Mouse (Mus musculus): ENCODE results near the gene Tcte2.

The Tcte2 gene

DNA sequence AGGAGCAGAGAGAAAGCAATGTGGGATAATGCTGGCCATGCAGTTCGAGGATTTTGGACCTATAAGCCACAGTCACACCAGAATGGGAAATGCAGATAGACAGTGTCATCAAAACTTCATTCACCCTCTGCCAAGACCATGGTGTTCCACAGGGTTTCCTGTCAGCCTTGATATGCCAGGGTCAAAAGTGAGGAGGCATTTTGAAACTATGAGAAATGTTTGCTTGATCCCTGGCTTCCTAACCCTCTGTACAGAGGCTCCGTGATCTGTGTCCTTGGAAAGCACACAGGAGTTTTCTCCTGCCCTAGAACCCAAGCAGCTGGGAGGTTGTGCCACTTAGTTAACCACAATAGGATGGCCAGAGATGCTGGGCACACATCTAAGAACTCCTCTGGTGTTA, 40.3 kb downstream of the Tcte2 start:
- no peak for DNase-seq (ENCODE audit: low spot score in 2 of 2)

GRCm38 (mm10) chr17:13720187-13720586, 41.4 kb downstream of the Tcte2 start:
- no peak for DNase-seq (ENCODE audit: low spot score in 2 of 2)

DNA sequence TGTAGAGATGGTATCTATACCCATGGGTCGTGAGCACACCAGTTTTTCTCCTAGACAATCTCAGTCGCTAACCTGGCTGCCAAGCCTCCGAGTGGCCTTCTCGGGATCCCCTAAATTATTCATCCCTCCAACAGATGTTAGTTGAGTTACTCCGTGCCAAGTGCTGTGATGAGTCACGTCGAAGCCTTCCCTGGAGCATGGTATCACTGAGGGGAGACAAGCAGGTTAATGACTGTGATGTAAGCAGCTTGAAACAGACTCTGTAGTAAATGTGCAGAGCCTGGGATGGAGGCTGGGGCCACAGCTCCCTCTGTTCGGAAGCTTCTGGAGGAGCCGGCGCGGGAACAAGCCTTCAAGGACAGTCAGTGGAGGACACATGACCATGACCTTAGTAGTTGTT, 44.2 kb downstream of the Tcte2 start:
- no peak for DNase-seq (ENCODE audit: low spot score in 2 of 2)

- no peak for DNase-seq (ENCODE audit: low spot score in 2 of 2)
Observed at GRCm38 (mm10) chr17:13716336-13716735, 45.3 kb downstream of the Tcte2 start.

DNA sequence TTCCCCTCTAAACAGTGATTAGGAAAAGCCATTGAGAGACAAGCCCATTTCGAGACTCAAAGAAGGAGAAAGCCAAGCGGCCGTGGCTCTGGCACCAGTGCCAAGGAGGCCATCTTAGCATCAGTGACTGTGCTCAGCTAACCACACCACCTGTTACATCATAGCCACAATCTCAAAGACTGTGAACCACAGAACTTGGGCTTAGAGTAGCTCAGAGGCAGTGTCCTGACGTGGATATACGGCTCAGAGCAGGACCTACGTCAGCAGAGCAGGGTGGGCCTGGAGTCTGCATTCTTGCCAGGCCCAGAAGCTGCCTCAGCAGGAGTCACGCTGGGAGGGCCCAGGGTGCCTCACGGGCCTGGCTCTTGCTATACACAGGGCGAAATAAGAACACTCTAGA, 46.1 kb downstream of the Tcte2 start:
- DNase-seq (ENCODE audit: low spot score in 2 of 2), result no peak

GRCm38 (mm10) chr17:13714654-13715053, 47.0 kb downstream of the Tcte2 start:
- no peak for DNase-seq (ENCODE audit: low spot score in 2 of 2)

DNA sequence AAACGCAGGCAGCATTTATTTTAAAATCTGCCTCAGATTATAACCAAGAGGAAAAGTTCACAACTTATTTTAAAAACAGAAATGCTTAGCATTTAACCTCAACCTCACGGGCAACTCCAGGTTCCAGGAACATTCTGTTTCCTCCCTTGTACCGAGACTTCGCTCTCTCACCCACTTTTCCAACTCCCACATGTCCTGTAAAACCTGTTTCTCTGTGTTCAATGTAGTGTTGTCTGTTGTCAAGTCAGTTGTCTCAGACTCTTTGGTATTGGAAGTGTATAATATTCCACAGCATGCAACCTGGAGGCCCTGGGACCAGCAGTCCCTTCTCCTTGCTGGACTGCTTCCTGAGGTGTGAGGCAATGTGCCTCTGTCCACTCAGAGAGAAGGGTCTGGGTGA, 47.5 kb downstream of the Tcte2 start:
- no peak for DNase-seq (ENCODE audit: low spot score in 2 of 2)

DNA sequence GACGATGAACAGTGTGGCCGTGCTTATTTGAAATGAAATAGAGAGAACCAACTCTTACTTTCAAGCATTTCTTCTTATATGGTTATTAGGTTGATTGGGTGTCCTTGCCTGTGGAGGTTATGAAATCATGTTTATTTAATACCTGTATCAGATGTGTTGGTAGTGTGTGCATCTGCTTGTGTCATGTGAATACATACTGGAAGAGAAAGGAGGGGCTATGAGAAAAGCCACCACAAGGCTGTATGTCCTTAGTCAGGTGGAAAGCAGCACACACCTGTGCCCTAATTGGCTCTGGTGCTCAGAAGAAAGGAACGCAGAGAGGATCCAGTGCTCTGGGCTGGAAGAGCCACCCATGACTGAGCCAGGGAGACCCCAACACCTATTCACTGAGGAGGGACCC, 49.1 kb downstream of the Tcte2 start:
- no peak for DNase-seq (ENCODE audit: low spot score in 2 of 2)

- no peak for DNase-seq (ENCODE audit: low spot score in 2 of 2)
Observed at GRCm38 (mm10) chr17:13712116-13712515, 49.5 kb downstream of the Tcte2 start.

DNA sequence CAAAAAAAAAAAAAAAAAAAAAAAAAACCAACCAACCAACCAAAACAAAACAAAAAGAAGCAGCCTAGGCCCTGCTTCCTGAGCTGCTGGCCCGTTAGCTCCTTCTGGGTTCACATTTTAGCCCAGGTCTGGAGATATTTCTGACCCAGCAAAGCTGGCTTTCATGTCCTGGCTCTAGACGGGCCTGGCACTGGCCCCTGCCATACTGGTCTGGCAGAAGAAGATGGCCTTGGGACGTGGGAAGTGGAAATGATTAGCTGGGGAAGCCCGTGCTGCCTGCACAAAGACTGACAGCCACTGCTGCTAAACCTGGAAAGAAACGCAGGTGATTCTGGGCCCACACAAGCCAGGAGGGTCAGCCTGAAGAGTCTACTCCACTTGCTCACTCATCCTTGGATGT, 50.5 kb downstream of the Tcte2 start:
- DNase-seq (ENCODE audit: low spot score in 2 of 2), result no peak

DNA sequence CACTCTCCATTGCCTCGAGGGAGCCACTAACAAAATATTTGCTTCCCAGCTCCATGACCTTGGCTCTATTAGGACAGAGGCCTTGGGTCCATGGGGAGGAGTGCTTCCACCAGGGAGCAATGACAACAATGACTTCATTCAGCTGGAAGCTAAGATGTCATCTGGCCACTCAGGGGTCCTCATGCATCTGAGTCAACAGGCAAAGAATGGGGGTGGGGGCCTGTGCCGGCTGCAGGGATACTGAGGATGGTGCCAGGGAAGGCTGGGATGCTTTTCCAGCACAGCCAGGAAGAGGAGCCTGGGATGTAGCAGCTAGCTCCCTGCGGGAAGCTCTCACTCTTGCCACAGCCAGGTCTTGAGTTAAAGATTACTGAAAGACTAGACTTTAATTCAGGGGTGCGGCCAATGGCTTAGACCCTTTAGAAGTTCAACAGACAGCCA, 56.1 kb downstream of the Tcte2 start:
- peak in 1 of 2 experiments; percentile 23 for DNase-seq (ENCODE audit: low spot score in 2 of 2)

GRCm38 (mm10) chr17:13703611-13704320, 57.9 kb downstream of the Tcte2 start:
- DNase-seq (ENCODE audit: low spot score in 2 of 2), result no peak

DNA sequence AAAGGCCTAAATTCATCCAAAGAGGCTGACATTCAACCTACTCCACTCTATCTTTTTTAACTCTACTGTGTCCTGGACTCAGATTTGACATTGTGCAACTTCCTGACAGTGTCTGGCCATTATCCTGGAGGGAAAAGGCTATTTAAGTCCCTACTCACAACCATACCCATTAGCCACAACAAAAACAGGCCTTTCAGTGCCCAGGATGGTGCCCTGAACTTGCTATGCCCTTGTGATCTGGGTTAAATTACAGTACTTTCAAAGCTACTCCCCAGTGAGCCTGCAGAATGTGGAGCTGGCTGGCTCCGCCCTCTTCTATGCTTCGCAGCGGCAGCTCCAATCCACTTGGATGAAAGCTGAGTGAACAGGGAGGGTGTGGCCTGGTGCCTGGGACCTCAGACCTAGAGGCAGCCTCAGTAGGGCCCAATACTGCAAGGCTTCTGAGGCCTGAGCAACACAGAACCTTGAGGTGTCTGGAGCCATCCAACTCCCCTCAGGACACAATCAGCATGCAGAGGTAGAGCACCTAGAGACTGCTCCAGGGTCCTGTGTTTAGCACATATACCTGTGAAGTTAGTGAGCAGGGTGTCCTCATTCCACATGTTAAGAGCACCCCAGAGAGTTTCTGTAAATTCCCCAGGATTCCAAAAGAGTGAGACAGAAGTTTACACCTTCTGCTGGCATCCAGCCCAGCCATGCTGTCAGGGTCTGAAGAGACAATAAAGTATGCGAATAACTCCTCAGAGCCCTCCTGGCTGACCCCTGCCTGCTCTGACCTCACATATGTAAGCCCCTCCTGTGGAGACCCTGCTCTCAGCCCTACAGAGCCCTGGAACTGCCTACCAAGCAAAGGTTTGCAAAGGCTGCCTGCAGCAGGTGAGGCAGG, 61.3 kb downstream of the Tcte2 start:
- no peak for DNase-seq (ENCODE audit: low spot score in 2 of 2)

DNA sequence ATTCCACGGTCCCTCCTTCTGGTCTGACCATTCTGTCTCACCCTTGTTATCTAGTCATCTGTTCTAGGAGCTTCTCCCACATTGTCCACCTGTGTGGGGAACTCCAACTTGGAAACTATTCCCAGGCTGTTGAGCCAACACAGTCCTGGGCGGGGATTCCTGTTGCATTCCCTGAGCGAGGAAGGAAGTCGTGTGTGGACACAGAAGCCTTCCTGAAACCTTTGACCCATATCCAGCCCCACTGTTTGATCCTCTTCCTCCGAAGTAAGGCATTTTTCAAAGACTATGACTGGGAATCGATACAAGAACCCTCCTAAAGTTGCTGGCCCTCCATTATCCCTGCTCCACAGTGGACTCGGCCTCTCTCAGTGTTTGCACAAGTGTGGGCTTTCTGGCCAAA, 61.9 kb downstream of the Tcte2 start:
- no peak for DNase-seq (ENCODE audit: low spot score in 2 of 2)

- DNase-seq (ENCODE audit: low spot score in 2 of 2), result no peak
Observed at GRCm38 (mm10) chr17:13698194-13698593, 63.4 kb downstream of the Tcte2 start.

DNA sequence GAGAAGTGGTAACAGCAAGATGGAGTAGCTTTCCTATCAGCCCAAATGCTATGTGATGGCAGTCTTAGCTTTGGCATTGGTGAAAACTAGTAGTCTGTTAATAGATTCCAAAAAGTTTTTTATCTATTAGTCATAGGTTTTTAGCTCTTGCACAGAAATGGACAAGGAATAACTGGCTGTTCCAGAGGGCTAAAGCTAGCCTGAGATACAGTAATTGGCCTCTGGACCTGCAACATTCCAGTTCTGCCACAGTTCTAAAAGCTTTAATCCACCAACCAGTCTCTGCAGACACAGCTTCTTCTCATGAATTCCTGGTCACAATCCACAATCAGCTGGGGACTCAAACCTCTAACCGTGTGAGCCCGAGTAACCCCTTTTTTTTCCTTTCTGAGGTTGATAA, 64.0 kb downstream of the Tcte2 start:
- no peak for DNase-seq (ENCODE audit: low spot score in 2 of 2)

- no peak for DNase-seq (ENCODE audit: low spot score in 2 of 2)
Observed at GRCm38 (mm10) chr17:13695881-13696280, 65.7 kb downstream of the Tcte2 start.

GRCm38 (mm10) chr17:13695211-13695610, 66.4 kb downstream of the Tcte2 start:
- DNase-seq (ENCODE audit: low spot score in 2 of 2), result no peak

- no peak for DNase-seq (ENCODE audit: low spot score in 2 of 2)
Observed at GRCm38 (mm10) chr17:13694181-13694580, 67.4 kb downstream of the Tcte2 start.

- peak in 1 of 2 experiments; percentile 26 for DNase-seq (ENCODE audit: low spot score in 2 of 2)
Observed at GRCm38 (mm10) chr17:13687656-13688055, 74.0 kb downstream of the Tcte2 start.

- DNase-seq (ENCODE audit: low spot score in 2 of 2), result no peak
Observed at GRCm38 (mm10) chr17:13687086-13687485, 74.5 kb downstream of the Tcte2 start.

- DNase-seq (ENCODE audit: low spot score in 2 of 2), result peak in 1 of 2 experiments; percentile 27
Observed at GRCm38 (mm10) chr17:13685621-13686020, 76.0 kb downstream of the Tcte2 start.

DNA sequence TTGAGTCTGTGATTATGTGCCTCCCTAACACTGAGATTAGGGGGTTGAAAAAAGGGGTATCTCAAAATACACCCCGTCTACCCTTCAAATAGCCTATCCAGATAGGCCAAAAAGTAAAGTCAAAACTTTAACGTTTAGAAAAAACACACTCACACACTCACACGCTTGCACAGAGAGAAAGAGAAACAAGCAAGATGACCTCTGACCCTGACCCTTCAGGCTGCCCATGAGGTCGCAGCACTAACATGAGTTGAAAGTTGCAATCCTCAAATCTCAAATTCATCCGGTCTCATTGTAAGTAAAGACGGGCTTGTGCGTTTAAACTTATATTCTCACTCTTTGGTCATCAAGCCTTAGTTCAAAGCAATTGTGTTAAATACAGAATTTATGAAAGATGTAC, 77.4 kb downstream of the Tcte2 start:
- DNase-seq (ENCODE audit: low spot score in 2 of 2), result no peak

All from right cerebral cortex, postnatal 10 days (tissue).